Mouse (Mus musculus): Measurements from ENCODE around the gene Dclre1a. TPM values are rescaled to one million over a fixed set of nuclear protein-coding genes. Genes with fewer than 3 reads are reported as not detected.

Dclre1a gene
- total RNA-seq (2021), result 1 to 10 TPM; 2.8 to 3.2 TPM
- long read RNA-seq, experiment 1, partial matches to known transcripts, result 0 of 1 reads
- long read RNA-seq, experiment 1, other reads (novel, unspliced or antisense), result 1 of 1 reads
- long read RNA-seq, experiment 2, partial matches to known transcripts, result 0 of 1 reads
- long read RNA-seq, experiment 2, other reads (novel, unspliced or antisense), result 1 of 1 reads

DNA sequence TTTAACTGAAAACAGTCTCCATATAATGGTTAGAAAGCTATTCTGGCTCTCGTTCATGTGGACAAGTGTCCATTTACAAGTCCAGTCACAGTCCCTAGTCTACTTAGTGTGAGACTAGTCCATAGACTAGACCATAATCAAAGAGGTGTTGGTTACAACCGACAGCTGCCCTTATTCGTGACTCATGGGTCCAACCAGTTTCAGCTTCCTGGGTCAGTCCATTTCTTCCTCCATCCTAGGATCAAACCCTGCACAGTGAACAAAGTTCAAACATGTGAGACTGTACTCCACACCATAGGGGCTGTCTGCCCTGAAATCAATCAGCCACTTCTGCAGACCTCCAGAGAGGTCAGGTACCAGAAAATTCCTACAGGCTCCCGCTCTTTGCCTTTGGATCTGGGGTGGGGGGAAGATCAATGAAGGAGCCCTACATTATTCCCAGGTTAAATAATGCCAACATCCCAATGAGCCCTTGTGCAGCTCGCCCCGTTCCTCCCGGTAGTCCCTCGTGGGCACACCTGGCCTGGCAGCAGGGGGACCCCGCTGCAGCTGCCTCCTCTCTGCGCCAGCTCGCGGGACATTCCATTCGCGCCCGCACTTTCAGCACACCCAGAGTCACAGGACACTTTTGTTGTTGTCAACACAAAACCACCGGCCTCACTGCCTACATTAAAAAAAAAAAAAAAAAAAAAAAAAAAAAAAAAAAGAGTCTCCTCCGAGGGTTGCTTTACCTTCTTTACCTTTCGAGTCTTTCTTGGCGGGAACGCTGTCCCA, at the start of gene Dclre1a:
Gene Dclre1a (minus strand): TSS at position 767 of the 774 bp plus-strand sequence.
- DNase-seq, result peak; percentile 52

DNA sequence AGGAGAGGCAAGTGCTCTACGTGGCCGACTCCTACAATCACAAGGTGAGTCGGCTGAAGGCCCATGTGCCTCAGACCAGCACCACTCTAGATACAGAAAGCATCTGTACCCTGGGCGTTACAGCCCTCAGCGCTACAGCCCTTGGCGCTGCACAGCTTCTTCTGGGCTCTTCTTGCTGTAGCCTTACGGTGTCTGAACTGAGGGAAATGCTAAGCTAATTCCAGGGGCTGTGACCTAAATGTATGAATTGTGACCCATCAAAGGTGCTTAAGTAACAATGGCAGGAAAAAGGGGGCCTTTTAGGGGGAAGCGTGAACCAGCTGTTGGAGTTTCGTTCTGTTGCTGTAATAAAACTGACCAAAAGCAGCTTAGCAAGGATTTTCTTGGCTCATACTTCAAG, 44.5 kb upstream of the Dclre1a start:
- DNase-seq, result no peak

DNA sequence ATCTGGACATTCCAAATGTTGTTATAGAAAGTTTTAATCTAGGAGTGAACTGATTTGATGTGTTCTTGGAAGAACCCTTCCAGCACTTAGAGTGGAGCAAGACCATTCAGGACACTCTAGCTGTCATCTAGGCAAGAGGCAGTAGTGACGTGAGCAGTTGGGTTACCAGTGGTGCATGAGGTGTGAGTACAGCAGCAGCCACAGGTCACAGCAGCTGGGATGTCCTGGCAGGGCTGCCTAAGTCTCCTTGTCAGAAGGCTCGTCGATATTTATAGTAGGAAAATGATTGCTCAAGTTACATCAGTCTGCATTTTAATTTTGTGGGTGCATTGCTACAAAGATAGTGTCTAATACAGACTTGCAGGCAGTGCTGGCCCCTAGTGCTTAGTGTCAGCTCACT, 42.2 kb upstream of the Dclre1a start:
- no peak for DNase-seq

DNA sequence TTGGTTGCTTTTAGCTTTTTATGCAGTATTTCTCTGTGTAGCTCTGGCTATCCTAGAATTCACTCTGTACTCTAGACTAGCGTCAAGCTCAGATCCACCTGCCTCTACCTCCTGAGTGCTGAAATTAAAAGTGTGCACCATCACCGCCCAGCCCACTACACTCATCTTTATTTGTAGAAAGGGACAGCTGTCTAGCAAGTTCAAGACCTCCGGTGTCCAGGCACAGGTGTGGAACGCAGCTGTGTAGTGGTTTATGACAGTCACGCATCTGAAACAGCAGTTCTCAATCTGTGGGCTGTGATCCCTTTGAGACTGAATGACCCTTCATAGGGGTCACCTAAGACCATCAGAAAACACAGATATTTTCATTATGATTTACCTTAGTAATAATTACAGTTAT, 41.4 kb upstream of the Dclre1a start:
- no peak for DNase-seq

GRCm38 (mm10) chr19:56589008-56589407, 41.0 kb upstream of the Dclre1a start:
- DNase-seq, result no peak

DNA sequence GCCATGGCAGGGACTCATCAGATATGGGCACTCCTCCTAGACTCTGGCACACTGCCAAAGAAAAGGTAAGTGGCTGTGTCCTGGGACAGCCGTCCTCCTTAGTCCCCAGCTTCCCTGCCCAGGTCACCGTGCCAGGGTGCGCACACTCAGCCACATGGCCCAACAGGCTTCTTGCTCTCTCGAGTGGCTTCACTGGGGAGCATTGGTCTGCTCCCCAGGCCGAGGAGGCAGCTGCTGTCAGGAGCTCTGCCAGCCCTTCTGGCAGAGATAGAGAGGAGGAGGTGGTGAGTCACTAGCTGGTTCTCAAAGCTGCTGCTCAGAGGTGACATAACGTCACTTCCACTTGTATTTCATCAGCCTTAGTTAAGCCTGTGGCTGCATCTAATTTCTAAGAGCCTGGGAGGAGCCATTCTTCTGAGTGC, 40.2 kb upstream of the Dclre1a start:
- DNase-seq, result peak; percentile 82

DNA sequence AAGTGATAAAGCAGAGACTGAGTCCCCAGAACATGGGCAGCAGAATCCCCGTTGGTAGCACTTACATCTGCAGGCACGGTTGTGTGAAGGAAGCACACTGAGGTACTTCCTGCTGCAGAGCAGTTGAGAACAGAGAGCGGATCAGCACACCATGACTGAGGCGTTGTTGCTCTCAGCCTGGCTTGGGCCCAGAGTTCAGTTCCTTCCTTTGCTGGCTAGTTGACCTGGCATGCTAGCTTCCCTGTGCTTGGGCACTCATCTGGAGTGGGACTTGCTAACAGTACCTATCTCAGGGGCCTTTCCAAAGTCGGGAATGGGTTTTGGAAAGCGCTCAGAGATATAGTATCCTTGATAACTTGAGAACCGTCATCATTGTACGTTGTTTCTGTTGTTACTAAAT, 38.3 kb upstream of the Dclre1a start:
- no peak for DNase-seq

- DNase-seq, result no peak
These were observed 36.3 kb upstream of the Dclre1a start for GRCm38 (mm10) chr19:56584288-56584687.

- DNase-seq, result no peak
These were observed 35.8 kb upstream of the Dclre1a start for GRCm38 (mm10) chr19:56583785-56584184.

DNA sequence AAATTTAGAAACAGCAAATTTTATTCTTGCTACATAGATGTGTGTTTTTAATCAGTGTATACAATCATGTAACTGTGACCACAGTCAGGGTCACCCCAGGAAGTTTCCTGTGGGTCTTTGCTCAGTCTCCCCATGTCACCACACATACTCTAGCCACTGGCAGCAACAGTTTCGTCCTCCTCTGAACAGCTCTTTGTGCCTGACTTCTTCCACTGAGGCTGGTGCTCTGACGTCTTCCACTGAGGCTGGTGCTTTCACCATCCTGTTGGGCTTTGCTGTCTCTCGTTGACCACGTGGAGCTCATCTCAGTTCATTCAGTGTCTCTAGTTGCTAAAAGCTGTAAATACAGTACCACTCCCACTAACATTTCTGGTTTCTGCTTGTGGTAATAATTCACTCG, 34.0 kb upstream of the Dclre1a start:
- DNase-seq, result no peak

DNA sequence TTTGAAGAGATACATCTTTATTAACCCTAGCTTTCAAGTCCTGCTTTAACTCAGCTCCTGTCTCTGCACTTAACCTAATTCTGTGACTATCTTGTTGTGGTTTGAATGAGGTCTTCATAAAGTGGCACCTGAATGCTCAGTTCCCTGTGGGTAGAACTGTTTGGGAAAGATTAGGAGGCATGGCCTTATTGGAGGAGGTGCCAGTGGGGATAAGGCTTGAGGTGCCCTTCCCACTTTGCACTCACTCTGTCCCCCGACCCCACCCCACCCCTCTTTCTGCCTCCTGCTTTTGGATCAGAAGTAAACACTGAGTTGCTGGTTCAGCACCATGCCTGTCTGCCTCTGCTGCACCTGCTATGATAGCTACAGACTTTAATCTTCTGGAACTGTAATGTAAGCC, 29.8 kb upstream of the Dclre1a start:
- DNase-seq, result no peak

GRCm38 (mm10) chr19:56573184-56573583, 25.2 kb upstream of the Dclre1a start:
- DNase-seq, result no peak

GRCm38 (mm10) chr19:56571913-56572312, 23.9 kb upstream of the Dclre1a start:
- DNase-seq, result no peak

GRCm38 (mm10) chr19:56571234-56571633, 23.2 kb upstream of the Dclre1a start:
- DNase-seq, result no peak

DNA sequence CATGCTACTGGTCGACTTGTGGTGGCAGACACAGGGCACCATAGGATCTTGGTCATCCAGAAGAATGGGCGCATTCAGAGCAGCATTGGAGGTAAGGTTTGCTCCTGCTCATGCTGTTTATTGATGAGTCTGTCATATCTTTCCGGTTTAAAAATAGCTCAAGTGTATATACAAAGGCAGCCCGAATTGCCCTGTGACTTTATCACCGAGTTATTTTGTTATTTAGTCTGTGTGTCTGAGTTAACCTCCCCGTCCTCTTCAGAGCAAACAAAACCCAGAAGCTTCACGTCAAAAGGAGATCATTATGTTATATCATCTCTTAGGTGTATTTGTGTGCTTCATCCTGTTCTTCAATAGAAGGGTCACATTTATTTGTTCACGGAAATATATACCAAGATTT, 22.8 kb upstream of the Dclre1a start:
- DNase-seq, result no peak

GRCm38 (mm10) chr19:56566940-56567339, 18.9 kb upstream of the Dclre1a start:
- DNase-seq, result no peak

DNA sequence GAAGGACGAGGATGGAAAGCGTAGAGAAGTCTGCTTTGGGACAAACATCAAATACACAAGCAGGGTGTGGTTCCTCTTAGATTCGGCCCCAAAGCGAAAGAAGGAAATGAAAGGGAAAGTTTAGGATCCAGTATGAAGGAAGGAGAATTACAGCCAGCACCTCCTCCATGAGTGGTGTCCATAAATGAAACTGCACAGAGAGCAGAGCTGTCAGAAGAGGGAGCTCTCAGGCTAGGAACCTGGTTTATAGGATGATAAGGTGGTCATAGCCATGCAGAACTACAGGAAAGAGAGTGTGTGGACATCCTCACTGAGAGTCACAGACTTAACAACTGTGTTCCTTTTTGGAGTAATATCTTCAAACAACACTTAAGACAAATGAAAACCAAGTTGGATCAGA, 18.0 kb upstream of the Dclre1a start:
- no peak for DNase-seq

- no peak for DNase-seq
These were observed 17.3 kb upstream of the Dclre1a start for GRCm38 (mm10) chr19:56565358-56565757.

GRCm38 (mm10) chr19:56563469-56563868, 15.4 kb upstream of the Dclre1a start:
- DNase-seq, result no peak

DNA sequence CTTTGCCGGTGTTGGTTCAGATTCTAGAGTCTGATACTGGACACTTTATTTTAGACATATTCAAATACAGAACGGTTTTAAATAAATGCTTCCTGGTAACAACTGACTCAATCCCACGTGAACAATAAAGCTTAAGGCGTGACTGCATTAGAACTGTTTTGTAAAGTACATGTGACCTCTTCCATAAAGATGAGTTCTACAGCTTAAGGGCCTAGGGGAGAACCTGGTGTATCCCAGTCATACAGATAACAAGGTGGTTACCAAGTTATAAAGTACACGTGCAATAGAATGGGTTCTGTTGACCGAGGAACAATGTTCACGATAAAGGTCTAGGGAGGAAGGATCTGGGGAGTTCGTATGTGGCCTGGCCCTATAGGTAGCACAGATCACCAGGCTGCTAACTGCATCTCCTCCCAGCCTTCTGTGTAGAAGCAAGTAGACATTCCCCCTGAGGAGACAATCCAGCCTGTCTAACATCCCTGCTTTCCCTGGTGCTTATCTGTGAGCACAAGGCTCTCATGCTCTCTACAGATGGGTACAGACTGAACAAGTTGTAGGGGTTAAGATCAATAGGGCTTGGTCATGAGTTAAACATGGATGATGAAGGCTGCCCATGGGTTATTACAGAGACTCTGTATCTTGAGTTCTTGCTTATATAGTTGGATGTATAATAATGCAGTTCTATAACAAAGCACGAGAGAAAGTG, 14.6 kb upstream of the Dclre1a start:
- no peak for DNase-seq

DNA sequence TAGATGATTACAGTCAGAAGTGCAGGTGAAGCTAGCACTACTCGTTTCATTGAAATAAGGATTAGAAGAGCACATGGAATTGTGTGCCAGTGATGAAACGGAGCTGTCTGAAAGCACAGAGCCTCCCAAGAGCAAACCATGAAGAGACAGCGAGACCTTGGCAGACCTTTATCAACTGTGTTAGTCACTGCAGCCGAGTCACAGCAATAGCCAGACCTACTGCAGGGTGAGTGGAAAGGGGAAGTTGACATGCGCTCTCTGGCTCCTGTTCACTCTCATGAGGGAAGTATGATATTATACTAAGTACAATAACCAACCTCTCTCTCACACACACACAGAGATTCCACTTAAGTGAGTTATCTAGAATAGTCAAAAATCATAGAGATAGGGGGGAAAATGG, 8.0 kb upstream of the Dclre1a start:
- DNase-seq, result no peak

GRCm38 (mm10) chr19:56553177-56553576, 5.2 kb upstream of the Dclre1a start:
- no peak for DNase-seq

GRCm38 (mm10) chr19:56549033-56549680, 1.1 kb upstream of the Dclre1a start:
- DNase-seq, result no peak

All from gastrocnemius, postnatal 25 days (tissue).